Mouse (Mus musculus) hindlimb bud, embryonic 11.5 days (tissue): ENCODE results near the gene Nek2.

Experiments used
- DNase-seq: peaks from one replicate; pipeline ENCODE4 v3.0.0-alpha.2; 2012; ENCODE audit warnings: low read depth, low spot score; ENCODE audit errors: extremely low spot score

Gene Nek2

DNA sequence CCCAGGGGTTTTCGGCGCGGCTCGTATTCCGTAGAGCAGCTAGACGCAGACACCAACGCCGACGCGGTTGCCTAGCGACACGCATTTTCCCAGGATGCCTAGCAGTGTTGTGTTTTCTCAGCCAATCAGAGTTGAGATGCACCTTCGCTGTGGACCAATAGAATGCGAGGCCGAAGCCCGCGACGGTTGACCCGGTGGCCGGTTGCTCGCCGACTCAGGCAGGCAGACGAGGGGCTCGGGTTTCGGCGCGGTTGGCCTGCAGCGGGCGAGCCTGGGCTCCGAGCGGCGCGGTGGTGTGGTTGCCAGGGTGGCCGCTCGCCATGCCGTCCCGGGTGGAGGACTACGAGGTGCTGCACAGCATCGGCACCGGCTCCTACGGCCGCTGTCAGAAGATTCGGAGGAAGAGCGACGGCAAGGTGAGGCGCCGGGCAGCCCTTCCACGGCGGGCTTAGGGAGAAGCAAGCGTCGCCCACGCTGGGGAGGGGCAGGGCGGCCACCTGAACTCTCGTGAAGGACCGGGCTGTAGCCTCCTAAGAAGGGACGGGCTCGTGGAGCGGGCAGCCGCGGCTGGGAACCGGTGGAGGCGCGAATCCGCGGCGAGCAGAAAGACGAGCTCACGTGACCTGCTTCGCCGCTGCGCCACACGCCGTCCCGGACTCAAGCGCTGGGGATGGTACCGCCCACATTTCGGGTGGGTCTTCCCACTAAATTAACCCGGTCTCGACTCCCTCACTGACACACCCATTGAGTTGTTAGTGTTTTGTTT, at the start of gene Nek2:
Nek2 (plus strand) TSS at position 119 of the 766 bp plus-strand sequence.
- DNase-seq: peak; percentile 99

DNA sequence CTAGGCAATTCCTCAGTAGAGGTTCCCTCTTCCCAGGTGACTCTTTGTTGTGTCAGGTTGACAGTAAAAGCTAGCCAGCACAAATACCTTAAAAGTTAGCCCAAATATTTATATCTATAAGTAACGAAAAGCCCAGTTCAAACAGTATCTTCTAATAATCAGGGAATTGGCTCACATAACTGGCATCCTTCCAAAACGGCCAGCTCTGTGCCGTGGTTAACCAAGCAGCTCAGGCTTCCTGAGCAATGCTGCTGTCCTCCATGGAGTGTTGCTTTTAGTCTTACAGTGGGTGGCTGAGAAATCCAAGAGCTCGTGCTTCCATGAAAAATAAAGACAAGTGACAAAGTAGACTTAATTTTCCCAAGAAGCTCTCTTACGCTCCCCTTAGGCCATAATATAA, 47.1 kb upstream of the Nek2 start:
- no peak for DNase-seq

DNA sequence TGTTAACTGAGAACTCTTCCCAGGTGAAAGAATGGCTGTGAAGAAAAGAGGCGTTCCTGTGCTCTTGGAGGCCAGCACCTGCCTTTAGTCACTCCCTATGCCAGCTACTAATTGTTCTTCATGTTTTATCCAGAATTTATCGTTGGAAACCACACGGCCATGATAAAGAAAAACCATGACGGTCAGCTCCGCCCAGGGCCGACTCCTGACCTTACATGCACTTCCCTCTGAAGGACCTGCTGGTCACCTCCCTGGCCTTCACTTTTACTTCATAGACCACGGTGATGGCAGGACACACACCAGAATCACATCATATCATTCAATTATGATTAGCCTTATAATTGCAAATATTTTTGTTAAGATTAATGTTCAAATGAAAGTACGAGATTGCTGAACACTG, 46.1 kb upstream of the Nek2 start:
- no peak for DNase-seq

DNA sequence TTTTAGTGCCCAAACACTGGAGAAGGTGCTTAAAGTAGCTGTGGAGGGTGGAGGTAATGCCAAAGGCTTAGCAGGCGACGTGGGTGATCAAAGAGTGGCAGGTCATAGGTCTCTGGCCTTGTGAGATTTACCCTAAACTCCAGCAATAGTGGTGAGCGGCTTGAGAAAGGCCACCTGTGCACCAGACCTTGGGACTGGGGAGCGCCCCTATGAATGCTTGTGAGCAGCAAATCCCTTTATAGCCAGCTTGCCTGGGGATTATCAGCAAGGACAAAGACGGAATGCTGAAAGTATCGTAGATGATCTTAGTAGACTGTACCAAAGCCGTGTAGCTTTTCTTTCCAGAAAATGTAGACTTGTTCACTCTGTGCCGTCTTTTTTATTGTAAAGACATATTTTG, 43.7 kb upstream of the Nek2 start:
- no peak for DNase-seq

DNA sequence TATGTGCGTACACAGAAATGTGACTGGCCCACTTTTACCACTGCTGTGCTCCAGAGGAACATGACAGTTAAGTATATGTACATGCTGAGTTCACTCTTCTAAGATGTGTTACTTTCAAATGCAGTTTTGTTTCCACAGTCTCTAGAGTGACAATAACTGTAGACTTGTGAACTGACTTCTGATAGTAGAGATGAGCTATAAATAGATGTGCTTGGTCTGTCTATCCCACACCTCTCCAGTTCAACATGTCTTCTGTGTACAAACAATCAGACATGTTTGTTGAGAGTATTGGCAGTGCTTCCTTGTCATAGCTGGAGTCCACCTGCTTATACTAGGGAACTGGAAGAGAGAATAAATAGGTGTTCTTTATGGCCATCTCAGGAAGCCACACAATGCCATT, 40.8 kb upstream of the Nek2 start:
- no peak for DNase-seq

DNA sequence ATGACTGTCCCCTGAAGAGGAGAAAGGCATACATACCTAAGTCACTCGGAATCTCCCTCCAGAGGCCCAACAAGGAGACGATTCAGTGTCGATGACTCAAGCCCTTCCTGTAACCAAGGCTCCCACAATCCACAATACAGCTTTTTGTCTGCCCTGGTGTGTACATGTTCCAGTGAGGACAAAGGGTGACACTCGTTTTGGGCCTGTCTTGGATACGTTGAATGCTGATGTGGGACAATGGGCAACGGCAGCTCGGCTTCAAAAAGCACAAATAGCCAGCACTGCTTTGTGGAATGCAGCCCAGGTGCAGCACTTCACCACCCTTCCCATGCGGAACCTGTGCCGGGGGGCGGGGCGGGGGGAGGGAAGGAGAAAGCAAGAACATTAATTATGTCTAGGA, 36.1 kb upstream of the Nek2 start:
- DNase-seq: no peak

DNA sequence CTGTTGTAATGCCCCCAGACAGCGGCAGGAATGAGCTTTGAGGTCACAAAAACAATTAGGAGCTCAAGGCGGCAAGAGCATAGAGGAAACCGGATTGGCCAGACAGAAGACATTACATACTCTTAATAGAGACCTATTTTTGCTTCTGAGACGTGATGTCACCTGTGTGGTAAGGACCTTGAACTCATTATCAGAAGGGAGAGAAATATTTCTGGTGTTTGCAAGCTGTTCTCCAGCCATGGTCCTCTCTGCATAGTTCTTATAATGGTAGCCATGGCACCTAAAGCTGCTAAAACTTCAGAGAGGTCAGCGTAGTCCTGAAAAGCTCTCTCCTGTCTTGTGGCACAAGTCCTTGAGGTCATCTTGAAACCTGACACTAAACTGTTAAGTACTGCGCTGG, 35.0 kb upstream of the Nek2 start:
- no peak for DNase-seq

DNA sequence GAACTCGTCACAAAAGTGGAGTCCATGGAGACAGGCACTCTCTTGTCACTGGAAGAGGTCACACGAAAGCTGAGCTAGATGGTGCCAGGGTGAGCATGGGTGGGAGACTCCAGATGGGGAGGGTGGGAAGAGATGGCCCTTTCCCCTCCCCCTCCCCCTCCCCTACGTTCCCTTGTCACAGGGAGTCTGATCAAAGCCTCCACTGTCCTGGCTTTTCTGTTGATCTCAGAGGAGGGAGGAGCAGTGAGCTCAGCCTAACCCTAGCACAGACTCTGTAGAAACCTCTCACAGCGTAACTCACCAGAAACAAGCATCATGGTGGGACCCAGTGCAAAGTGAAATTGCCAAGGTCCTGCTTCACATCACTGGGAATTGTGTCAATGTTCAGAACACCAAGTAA, 33.9 kb upstream of the Nek2 start:
- DNase-seq: no peak

DNA sequence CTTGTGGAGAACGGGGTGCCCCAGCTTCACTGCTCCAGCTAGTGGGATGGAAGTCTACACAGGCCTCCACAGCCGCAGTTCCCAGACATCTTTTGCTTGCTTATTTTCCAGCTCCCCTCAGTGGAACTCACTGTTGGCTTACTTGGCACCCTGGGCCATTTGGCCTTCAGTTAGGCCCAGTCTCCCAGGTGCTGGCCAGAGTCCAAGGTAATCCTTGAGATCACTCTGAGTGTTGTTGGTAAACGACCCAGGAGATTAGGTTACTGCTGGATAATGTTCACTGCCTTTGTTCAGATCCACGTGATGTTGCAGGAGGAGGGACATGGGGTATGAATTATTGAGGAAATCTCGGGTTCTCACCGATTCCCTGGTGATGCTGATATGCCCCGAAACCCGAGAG, 28.3 kb upstream of the Nek2 start:
- no peak for DNase-seq

DNA sequence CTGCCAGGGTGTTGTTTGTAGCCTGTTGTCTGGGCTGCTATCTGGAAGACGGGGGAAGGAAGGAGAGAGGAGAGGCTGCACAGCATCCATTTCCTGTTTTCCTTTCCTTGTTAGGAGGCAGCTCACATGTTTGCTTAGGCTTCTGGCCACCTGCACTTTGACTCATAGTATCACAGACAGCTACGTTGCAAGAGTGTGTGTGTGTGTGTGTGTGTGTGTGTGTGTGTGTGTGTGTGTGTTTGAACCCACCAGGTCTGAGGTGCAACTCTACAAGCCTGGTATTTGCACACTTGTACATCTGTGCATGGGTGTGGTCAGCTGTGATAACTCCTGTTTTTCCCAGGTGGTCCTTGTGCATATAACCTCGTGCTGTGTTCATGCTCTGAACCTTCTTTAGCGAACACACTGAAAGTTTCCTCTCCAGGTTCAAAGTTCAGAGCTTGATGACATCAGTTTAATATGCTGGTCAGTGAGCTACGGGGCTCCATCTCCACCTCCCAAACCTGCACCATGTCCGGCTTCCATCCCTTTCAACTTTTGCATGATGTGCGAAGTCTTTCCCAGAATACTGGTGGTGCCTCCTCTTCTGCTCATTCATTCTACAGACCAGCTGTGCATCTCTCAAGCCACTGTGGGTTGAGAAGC, 27.2 kb upstream of the Nek2 start:
- no peak for DNase-seq

DNA sequence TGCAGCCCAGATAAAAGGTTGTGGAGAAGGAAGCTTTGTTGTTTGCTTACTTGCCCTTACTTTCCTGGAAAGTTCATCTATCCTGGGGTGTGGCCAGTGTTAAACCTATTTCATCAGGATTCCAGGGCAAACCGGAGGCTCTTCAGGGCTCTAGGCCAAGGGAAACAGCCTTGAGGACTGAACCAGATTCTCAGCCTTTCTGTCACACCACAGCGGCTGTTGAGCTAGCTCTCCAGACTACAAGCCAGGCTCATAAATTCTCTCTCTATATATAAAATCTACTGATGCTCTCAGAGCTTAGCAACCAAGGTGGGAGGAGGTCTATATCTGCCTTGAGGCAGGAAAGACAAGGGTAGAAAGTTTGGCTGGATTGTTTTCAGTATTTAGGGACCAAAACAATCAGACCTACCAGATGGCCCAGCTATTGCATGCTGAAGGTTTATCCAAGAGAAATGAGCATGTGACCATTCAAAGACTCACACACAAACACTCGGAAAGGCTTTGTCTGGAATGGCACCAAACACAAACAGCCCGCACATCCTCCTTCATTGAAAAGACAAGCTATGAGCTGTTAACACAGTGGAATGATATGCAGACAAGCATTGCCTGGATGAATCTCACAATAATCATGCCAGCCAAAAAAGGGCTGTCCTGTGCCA, 24.9 kb upstream of the Nek2 start:
- no peak for DNase-seq

DNA sequence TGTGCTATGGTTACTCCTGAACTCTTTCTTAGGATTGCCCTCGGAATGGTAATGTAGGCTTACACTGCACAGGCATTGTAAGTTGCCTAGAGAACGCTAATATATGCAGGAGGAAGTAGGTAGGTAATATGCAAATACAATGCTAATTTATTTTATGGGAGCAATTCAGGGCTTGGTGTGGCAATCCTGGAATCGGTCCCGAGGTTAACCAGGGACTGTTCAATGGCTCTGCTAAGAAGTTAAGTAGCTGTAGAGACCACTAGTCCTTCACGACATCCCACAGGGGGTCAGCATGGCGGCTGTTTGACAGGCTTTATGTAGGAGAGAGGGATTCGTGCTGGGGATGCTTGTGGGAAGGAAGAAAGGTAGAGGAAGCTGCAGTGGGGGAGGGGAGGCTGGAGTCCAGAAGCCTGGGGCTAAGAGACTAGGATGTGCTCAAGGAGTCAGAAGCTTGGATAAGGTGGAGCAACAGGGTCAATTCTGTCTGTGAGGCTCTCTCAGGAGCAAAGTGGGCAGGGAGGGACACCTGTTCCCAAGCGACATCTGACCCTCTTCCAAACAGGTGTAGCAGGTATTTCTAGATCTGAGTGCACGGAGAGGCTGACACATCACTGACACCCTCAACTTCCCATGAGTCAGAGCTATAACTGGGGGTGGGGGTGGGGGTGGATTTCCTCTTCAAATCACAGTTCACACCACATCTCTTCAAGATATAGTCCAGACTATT, 19.0 kb upstream of the Nek2 start:
- no peak for DNase-seq

DNA sequence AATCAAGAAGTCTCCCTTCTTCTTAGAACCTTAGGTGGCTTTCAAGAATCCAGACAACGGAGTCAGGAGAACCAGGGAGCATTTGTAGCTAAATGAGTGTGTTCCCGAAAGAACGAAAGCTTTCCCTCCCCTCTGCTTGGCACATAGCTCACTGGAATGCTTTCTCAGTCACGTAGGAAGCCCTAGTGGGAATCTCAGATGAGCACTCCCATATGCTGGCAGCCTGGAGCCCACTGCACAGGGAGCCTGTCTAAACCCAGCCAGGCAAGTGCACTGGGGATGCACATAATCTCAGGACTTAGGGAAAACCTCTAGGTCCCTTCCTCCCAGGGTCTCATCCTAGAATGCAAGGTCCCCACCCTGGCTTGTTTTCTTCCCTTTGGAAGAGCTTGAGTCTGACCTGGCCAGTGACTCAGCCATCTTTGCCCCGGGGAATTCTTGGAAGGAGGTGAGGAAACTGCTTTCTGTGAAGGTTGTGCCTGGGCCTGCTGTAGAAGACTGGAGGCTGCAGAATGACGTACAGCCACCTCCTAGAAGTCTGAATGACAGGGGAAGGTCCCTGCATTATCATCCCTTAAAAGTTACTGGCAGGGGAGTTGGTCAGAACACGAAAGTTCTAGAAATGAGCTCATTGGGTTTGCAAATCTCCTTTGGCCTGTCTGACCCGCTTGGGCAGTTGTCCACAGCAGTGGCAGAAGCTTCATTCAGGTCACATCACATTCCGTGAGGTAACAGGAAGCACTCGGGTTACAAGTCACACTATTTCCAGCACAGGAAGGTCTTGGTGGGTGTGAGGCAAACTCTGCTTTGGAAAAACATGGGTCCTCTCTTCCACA, 18.2 kb upstream of the Nek2 start:
- no peak for DNase-seq

DNA sequence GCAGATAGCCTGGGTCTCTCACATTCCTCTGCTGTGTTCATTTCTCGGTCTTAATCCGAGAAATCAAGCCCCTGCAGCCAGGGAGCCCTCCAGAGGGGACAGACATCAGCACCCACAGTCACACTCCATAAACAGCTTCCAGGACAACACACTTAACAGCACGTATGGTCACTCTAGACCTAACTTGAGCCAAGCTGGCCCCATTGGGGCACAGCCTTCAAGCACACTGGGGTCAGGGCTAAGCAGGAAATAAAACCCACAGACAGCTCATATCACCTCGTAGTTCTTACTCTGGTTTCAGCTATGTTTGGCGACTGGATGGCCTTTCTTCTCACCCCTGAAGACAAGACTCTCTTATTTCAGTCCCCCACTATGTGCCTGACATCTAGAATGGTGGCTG, 16.5 kb upstream of the Nek2 start:
- no peak for DNase-seq

DNA sequence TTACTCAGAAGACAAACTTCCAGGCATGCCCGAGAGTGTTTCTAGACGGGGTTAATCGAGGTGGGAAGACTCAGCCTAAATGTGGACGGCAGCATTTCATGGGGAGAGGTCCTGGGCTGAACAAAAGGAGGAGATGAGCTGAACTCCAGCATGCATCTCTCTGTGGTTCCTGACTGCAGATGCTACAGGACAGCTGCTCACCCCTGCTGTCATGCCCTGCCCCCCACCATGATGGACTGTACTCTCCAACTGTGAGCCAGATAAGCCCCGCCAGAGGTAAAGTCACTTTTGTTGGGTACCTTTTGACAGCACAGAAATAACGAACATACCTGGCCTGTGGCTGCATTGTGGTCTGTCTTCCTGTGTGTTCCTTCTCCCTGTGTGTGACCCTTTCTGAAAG, 15.5 kb upstream of the Nek2 start:
- no peak for DNase-seq

DNA sequence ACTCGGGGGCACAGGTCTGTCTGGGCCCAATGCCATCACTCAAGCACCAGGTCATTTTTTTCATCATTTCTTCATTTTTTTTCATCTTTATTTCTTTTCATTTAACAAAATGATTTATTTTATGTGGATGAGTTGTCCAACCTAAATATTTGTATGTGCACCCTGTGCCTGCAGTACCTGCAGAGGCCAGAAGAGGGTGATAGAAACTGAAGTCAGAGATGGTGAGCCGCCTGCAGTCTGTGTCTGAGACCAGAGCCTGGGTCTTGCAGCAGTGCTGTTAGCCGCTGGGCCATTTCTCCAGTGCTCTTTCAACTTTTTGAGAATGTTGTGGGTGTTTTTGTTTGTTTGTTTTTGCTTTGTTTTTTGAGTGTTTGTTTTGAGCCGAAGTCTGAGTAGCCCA, 14.5 kb upstream of the Nek2 start:
- no peak for DNase-seq

DNA sequence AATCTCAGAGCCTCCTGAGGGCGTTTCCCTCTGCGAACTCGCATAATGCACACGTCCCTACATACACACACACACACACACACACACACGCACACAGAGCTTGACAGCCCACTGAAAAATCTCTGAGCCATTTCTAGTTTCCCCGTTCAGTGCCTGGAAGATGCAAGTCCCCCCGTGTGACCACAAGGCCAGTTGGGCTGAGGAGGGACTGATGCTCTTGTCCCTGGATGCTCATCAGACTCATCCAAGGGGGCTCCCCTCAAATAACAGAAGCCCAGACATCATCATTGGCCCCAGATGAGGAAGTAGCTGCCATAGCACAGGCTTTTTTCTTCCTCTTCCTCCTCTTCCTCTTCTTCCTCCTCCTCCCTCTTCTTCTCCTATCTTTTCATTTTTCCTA, 13.3 kb upstream of the Nek2 start:
- no peak for DNase-seq

DNA sequence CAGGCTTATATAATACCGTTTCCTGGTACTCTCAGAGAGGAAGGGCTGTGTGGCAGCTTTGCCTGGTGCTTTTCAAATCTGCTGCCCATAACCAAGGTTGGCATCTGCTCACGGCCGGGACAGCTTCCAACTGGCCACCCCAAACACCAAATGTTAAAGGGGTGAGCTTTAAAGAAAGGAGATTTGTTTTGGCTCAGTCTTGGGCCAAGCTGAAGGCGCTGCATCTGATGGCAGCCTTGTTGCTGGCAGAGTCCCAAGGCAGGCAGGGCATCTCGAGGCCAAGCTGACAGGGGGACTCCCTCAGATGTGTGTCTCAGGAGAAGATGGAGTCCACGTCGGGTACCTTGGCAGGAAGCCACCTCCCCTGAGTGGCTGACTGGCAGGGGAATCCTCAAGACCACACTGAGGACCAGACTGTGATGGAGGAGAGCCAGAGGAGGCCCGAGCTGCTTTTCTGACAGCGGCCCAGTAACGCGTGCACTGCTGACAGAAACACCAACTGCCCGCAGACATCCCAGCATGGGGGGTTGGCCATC, 12.5 kb upstream of the Nek2 start:
- no peak for DNase-seq

DNA sequence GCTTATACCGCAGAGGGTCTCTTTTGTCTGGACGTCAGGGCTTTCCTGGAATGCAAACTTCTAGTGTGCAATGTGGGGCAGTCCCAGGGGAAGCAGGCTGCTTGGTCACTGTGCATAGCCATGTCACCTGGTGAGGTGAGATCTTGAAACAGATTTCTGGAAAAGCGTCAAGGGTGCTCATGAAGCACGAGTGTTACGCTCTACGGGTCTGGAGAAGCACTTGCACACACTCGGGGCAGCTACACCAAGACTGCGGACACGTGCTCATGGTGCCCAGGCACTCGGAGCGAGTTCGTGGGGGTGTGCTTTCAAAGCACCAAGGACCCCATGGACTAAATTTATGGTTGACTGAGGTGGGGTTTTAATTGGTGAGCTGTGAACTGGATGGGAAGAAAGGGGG, 9.5 kb upstream of the Nek2 start:
- DNase-seq: no peak

DNA sequence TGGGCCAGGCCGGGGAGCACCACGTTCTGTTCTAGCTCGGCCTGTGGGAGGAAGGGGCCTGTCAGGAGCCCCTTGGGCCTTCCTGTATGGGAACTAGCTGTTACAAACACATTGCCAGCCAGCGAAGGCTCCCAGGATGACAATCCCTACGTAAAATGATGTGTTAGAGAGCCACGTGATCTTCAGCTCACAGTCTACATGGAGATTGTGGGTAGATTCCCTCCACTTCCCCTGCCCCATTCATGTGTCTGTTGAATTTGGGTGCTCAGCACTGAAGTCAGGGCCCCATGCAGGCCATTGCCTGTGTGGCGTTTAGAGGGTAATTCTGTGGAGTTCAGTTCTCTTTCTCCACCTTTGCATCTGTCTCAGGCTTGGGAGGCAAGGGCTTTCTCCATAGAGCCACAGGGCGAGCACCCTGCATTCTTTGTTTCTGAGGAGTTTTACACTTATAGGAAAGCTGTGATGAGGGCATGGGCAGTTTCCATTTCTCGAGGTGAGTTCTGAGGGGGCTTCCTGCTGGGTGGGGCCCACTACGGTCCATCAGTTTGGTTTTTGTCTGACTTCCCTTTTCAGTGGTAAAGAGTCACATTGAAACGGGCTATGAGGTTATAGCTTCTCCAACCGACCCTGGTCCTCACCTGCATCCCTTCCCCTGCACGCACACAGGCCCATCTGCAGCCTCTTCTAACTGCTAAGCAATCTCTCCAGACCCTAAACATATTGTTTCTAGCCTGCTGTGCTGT, 8.1 kb upstream of the Nek2 start:
- DNase-seq: no peak
